Mouse (Mus musculus) adrenal gland, adult 18-20 months (tissue): ENCODE measurements at regions not wholly inside any gene's neighbourhood (a gene's known extent, or its start where the extent isn't known, plus 50 kb on each side); places are given as distances from the start of the nearest gene placed in this dataset.

Experiments
- DNase-seq, 2 experiments: peaks; one replicate each; pipeline ENCODE4 v3.0.0; 2021 to 2022; ENCODE audit warnings: low spot score in 2 of 2

DNA sequence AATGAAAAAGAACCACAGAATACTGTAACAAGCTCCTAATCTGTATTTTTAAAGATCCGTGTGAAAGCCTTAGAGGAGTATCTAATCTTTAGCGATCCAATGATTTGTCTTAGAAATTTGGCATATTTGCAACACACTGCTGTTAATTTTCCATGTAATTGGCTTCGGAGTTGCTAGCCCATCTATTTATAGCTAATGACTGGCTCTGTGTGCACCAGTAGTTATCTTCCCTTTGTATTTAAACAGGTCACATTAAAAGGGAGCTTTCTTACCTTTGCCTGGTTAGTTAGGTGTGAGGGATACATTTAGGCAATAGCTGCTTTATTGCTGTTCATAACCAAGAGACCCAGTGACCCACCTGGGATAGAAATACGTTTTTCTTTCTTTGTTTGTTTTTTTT lies 256.3 kb upstream of the Mme start:
- no peak for DNase-seq

DNA sequence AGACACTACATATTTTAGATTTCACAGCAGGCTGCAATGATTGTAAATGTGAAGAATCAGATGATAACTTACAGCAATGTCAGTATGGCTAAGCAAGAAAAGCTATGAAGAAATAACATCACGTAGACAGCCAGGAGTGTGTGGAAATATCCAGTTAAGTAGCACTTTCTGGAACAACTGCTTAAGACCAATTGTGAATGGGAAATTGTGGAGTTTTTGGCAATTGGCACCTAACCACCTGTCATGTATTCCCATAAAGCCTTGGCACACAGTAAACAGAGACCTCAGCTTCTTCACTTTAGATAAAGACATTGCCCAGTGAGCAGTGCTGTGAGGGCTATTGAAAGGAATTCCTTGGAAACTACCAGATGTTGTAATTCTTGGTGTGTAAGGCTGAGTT lies 264.4 kb upstream of the Mme start:
- no peak for DNase-seq

- no peak for DNase-seq
Observed at GRCm38 (mm10) chr3:62963244-62963643, 278.1 kb upstream of the Mme start.

GRCm38 (mm10) chr3:62962608-62963007 lies 278.7 kb upstream of the Mme start:
- DNase-seq = peak in 1 of 2 experiments; percentile 5

DNA sequence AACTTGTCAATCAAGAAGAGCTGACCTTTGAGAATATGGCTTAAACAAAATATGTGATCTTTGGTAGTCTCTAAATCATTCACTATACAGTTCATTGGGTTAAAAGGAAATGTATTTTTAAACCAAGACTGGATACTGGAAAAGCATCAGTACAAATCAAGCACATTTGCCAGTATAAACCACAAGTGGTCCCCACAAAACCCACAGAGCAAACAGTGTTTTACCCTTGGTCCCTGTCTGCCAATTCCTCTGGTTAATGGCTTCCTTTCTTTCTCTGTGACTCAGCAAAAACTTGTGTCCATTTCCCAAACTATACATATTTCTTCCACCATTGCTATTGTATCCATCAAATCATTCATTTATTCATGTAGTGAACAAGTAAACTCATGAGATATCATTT lies 296.0 kb upstream of the Mme start:
- no peak for DNase-seq

DNA sequence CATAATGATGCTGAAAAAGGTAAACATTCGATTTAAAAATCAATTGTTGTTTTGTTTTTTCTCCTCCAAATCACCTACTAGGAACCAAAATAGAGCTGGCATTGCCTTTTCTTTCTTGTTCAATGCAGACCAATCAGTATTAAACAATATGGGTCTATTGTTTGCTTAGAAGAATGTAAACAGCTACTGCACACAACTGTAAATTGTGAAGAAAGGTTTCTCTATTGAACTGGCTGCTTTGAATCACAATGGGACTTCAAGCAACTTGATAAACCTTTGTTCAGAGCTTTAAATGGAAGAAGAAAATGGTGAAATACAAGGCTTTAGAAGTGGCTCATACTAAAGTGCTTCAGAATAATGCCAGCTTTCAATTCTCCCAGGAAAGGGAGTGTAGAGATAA lies 302.7 kb upstream of the Mme start:
- no peak for DNase-seq

DNA sequence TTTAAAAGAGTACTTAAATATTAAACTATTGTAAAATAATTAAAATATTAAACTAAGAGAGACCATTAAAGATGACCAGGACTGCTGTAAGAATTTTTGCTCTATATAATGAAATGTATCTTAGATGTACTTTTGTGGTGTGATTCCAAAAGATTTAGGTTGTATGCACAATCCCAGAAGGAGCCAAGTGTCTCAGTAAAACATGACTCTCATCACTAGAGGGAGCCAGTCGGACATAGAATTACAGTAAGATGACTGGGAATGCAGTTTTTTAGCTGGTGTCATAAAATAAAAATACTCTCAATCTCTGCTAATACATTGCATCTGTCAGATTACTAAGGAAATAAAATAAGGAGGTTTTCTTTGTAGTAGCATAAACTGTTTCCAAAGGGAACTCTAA lies 316.9 kb upstream of the Mme start:
- no peak for DNase-seq

DNA sequence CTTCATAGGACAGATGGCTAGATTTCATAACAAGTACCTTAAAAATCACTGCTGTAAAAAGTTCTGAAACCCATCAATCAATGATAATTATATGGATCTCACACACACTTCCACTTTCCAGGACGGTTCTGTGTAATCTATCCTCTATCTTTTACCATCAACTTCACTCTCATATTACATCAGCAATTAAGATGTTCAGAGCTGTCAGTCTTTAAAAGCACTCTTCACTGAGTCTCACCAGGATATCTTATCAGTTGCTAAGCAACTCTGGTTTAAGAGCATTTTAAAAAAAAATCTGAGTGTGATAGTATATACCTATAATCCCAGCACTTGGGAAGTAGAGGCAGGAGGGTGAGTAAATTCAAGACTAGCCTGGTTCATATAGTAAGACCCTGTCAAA lies 312.0 kb upstream of the Gpr149 start:
- DNase-seq = no peak

DNA sequence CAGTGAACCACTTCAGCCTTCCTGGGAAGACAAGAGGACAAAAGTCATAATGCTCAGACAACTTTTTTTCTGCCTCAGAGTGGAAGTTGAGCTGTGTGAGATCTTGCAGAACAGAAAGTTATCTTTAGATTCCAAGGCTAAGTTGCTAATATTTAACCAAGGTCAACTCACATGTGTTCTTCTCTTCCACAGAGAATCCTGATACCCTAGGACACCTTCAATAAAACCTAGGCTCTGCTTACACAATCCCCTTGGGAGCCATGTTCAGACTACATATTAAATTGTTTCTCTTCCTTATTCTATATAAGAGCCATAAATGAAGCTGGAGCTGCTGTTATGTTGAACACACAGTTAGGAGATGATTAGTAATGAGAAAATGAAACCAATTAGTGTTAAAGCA lies 280.2 kb upstream of the Gpr149 start:
- no peak for DNase-seq

DNA sequence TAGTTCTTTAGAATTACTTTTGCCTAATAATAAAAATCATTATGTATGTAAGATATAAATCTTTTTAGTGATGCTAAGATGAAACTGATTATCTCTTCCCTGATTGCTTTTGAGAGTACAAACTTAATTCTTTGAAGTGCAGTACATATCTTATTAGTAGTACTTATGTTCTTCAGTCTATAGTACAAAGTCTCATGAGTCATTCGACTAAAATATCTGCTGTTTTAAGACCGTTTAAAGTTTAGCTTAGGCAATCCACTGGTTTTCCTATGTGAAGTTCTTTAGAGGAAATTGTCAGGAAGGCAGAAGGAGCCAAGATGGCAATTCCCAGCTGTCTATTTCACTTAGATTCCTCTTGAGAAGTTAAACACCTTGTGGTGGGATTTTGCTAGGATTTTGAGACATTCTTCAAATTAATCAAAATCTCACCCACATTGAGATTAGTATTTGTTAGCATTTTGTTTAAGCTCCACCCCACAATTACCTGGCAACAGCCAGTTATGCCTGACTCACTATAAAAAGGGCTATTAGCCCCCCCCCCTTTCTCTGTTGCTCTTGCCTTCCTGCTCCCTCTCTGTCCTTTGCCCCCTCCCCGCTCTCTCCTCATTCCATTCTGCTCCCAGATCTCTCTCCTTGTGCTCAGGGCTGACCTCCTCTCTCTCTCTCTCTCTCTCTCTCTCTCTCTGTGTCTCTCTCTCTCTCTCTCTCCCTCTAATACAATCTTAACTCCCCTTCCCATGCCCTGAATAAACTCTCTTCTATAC lies 277.6 kb upstream of the Gpr149 start:
- DNase-seq = no peak

DNA sequence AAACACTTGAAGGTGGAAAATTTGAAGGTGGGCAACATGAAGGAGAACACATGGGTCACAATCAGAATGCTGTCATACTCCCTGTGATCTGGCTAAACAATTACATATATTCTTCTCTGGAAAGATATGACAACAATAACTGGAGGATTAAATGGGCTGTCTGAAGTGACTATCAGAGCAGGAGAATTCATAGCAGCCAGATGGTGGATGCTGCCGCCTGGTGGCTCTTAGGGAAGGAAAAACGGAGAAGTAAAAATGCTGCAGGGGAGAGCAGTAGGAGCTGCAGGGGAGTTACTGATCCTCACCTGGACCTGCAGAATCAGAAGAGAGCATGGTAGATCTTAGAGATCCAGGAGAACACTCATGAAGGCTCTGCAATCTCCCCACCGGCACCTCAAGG lies 255.8 kb upstream of the Gpr149 start:
- no peak for DNase-seq

GRCm38 (mm10) chr3:62835695-62836476 lies 230.9 kb upstream of the Gpr149 start:
- DNase-seq = no peak

DNA sequence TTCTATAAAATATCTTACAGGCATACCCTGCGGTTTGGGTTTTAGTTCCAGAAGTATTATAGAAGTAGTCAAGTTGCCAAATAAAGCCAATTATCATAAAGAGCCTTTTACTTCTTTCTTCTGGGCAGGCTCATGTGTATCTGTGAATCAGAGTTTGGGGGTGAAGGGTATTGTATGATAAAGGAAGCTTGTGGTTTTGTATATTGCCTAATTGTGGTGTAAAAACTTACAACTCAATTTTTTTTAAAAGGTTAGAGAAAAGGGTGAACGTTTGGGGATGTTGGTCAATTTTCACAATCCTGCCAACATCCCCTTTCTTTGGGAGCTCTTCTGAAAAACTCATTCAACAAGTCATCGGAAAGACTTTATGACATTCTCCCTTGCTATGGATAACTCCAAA lies 219.0 kb upstream of the Gpr149 start:
- no peak for DNase-seq

GRCm38 (mm10) chr3:62801044-62801443 lies 196.1 kb upstream of the Gpr149 start:
- DNase-seq = no peak

DNA sequence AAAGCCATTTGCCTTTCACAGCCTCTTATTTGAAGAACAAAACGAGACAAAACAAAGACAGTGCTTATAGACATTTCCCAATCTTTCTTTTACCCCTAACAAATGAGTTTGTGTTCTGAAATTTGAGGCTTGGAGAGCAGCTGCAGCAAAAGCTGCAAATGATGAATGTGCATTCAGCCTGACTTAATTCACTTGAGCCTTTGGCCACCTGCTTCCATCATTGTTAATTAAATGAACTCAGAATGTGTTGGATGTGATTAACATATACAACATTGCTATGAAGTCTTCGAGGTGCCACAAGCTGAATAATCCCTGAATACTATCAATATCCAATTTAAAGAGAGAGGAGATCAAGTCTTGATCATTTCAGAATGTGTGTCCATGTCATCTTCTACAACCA lies 181.3 kb upstream of the Gpr149 start:
- DNase-seq = no peak
